Mouse (Mus musculus): ENCODE measurements around the gene Fam43a. TPM values are rescaled to one million over a fixed set of nuclear protein-coding genes. Genes with fewer than 3 reads are reported as not detected.

Gene Fam43a
- polyA plus RNA-seq, 2 experiments, result 1.6 to 2.9 TPM

GRCm38 (mm10) chr16:30604061-30604806, 4.7 kb downstream of the Fam43a start:
- Histone ChIP-seq H3K9me3 (ENCODE audit: control insufficient read depth, low read length) (no peaks in the 10 kb centered on the region), H3K27me3 (ENCODE audit: control insufficient read depth, insufficient read depth, low read length) (peaks cover 28% of the 10 kb centered on the region), H3K4me2 (ENCODE audit: low read depth) (no peak overlapping the region), H3K4me3 (ENCODE audit: insufficient read depth in 1 of 2, low read depth in 2 of 2, low read length in 2 of 2) (no peak overlapping the region), H3K9ac (replicated peaks) (no peak overlapping the region), H3K36me3 (replicated peaks; ENCODE audit: control insufficient read depth, insufficient read depth, low read depth) (no peaks in the 10 kb centered on the region), H3K4me1 (replicated peaks; ENCODE audit: control insufficient read depth in 2 of 2, insufficient read depth in 2 of 2, low read length in 1 of 2) (peaks cover 0 to 5% of the 10 kb centered on the region in 2 experiments; a peak in 1 of 4 replicates), H3K27ac (no peak overlapping the region)
- ATAC-seq (ENCODE audit: insufficient read depth), result no peak
- TF ChIP-seq EP300 (IDR thresholded peaks at IDR 0.05; ENCODE audit: low read depth) (no peak), CTCF (IDR thresholded peaks at IDR 0.05; ENCODE audit: low read depth) (no peak)
- 65% methylated on average over 16 of the region's 16 CpGs for WGBS (ENCODE audit: insufficient replicate concordance)
- no peak for DNase-seq (ENCODE audit: low read depth in 3 of 3, low spot score in 3 of 3)

- Histone ChIP-seq H3K36me3 (replicated peaks; ENCODE audit: control insufficient read depth, insufficient read depth, low read depth) (no peaks in the 10 kb centered on the region), H3K27me3 (ENCODE audit: control insufficient read depth, insufficient read depth, low read length) (peaks cover 23% of the 10 kb centered on the region), H3K27ac (no peak overlapping the region), H3K9me3 (ENCODE audit: control insufficient read depth, low read length) (no peaks in the 10 kb centered on the region), H3K4me3 (ENCODE audit: insufficient read depth in 1 of 2, low read depth in 2 of 2, low read length in 2 of 2) (no peak overlapping the region), H3K4me1 (replicated peaks; ENCODE audit: control insufficient read depth in 2 of 2, insufficient read depth in 2 of 2, low read length in 1 of 2) (peaks cover 0 to 5% of the 10 kb centered on the region in 2 experiments; a peak in 1 of 4 replicates), H3K4me2 (ENCODE audit: low read depth) (no peak overlapping the region), H3K9ac (replicated peaks) (no peak overlapping the region)
- WGBS (ENCODE audit: insufficient replicate concordance), result 70% methylated on average over 7 of the region's 7 CpGs
- ATAC-seq (ENCODE audit: insufficient read depth) (no peak), DNase-seq (ENCODE audit: low read depth in 3 of 3, low spot score in 3 of 3) (no peak)
- TF ChIP-seq EP300 (IDR thresholded peaks at IDR 0.05; ENCODE audit: low read depth) (no peak), CTCF (IDR thresholded peaks at IDR 0.05; ENCODE audit: low read depth) (no peak)
These were observed 5.2 kb downstream of the Fam43a start for GRCm38 (mm10) chr16:30604807-30605137.

- Histone ChIP-seq H3K4me2 (ENCODE audit: low read depth) (no peak overlapping the region), H3K9ac (replicated peaks) (no peak overlapping the region)
- TF ChIP-seq EP300 (IDR thresholded peaks at IDR 0.05; ENCODE audit: low read depth), result no peak
- TF ChIP-seq CTCF (IDR thresholded peaks at IDR 0.05; ENCODE audit: low read depth), result no peak
These were observed 6.0 kb downstream of the Fam43a start for GRCm38 (mm10) chr16:30605528-30605927.

GRCm38 (mm10) chr16:30607868-30608267, 8.3 kb downstream of the Fam43a start:
- Histone ChIP-seq H3K4me2 (ENCODE audit: low read depth) (no peak overlapping the region), H3K9me3 (ENCODE audit: control insufficient read depth, low read length) (no peaks in the 10 kb centered on the region), H3K36me3 (replicated peaks; ENCODE audit: control insufficient read depth, insufficient read depth, low read depth) (no peaks in the 10 kb centered on the region), H3K9ac (replicated peaks) (no peak overlapping the region), H3K4me1 (replicated peaks; ENCODE audit: control insufficient read depth in 2 of 2, insufficient read depth in 2 of 2, low read length in 1 of 2) (peaks cover 0 to 3% of the 10 kb centered on the region in 2 experiments; a peak in 1 of 4 replicates), H3K27me3 (ENCODE audit: control insufficient read depth, insufficient read depth, low read length) (no peaks in the 10 kb centered on the region), H3K27ac (no peak overlapping the region), H3K4me3 (ENCODE audit: insufficient read depth in 1 of 2, low read depth in 2 of 2, low read length in 2 of 2) (no peak overlapping the region)
- WGBS (ENCODE audit: insufficient replicate concordance), result 70% methylated on average over 3 of the region's 3 CpGs
- TF ChIP-seq CTCF (IDR thresholded peaks at IDR 0.05; ENCODE audit: low read depth) (no peak), EP300 (IDR thresholded peaks at IDR 0.05; ENCODE audit: low read depth) (no peak)
- no peak for DNase-seq (ENCODE audit: low read depth in 3 of 3, low spot score in 3 of 3)
- ATAC-seq (ENCODE audit: insufficient read depth), result no peak

More at GRCm38 (mm10) chr16:30605528-30605927, 6.0 kb downstream of the Fam43a start:
- 71% methylated on average over 6 of the region's 6 CpGs for WGBS (ENCODE audit: insufficient replicate concordance)
- Histone ChIP-seq H3K27ac (no peak overlapping the region), H3K4me3 (ENCODE audit: insufficient read depth in 1 of 2, low read depth in 2 of 2, low read length in 2 of 2) (no peak overlapping the region), H3K9me3 (ENCODE audit: control insufficient read depth, low read length) (no peaks in the 10 kb centered on the region), H3K36me3 (replicated peaks; ENCODE audit: control insufficient read depth, insufficient read depth, low read depth) (no peaks in the 10 kb centered on the region), H3K27me3 (ENCODE audit: control insufficient read depth, insufficient read depth, low read length) (peaks cover 15% of the 10 kb centered on the region), H3K4me1 (replicated peaks; ENCODE audit: control insufficient read depth in 2 of 2, insufficient read depth in 2 of 2, low read length in 1 of 2) (peaks cover 0 to 5% of the 10 kb centered on the region in 2 experiments; a peak in 1 of 4 replicates)
- ATAC-seq (ENCODE audit: insufficient read depth), result no peak
- no peak for DNase-seq (ENCODE audit: low read depth in 3 of 3, low spot score in 3 of 3)

GRCm38 (mm10) chr16:30611331-30611730, 11.8 kb downstream of the Fam43a start:
- Histone ChIP-seq H3K9ac (replicated peaks) (no peak overlapping the region), H3K36me3 (replicated peaks; ENCODE audit: control insufficient read depth, insufficient read depth, low read depth) (no peaks in the 10 kb centered on the region), H3K4me2 (ENCODE audit: low read depth) (no peak overlapping the region), H3K4me3 (ENCODE audit: insufficient read depth in 1 of 2, low read depth in 2 of 2, low read length in 2 of 2) (no peak overlapping the region), H3K27ac (no peak overlapping the region), H3K9me3 (ENCODE audit: control insufficient read depth, low read length) (no peaks in the 10 kb centered on the region), H3K4me1 (replicated peaks; ENCODE audit: control insufficient read depth in 2 of 2, insufficient read depth in 2 of 2, low read length in 1 of 2) (no peaks in the 10 kb centered on the region), H3K27me3 (ENCODE audit: control insufficient read depth, insufficient read depth, low read length) (no peaks in the 10 kb centered on the region)
- 51% methylated on average over 5 of the region's 5 CpGs for WGBS (ENCODE audit: insufficient replicate concordance)
- ATAC-seq (ENCODE audit: insufficient read depth) (no peak), DNase-seq (ENCODE audit: low read depth in 3 of 3, low spot score in 3 of 3) (no peak)
- TF ChIP-seq CTCF (IDR thresholded peaks at IDR 0.05; ENCODE audit: low read depth) (no peak), EP300 (IDR thresholded peaks at IDR 0.05; ENCODE audit: low read depth) (no peak)
